Mouse (Mus musculus): ENCODE results near the gene Sys1.

Sys1 gene

DNA sequence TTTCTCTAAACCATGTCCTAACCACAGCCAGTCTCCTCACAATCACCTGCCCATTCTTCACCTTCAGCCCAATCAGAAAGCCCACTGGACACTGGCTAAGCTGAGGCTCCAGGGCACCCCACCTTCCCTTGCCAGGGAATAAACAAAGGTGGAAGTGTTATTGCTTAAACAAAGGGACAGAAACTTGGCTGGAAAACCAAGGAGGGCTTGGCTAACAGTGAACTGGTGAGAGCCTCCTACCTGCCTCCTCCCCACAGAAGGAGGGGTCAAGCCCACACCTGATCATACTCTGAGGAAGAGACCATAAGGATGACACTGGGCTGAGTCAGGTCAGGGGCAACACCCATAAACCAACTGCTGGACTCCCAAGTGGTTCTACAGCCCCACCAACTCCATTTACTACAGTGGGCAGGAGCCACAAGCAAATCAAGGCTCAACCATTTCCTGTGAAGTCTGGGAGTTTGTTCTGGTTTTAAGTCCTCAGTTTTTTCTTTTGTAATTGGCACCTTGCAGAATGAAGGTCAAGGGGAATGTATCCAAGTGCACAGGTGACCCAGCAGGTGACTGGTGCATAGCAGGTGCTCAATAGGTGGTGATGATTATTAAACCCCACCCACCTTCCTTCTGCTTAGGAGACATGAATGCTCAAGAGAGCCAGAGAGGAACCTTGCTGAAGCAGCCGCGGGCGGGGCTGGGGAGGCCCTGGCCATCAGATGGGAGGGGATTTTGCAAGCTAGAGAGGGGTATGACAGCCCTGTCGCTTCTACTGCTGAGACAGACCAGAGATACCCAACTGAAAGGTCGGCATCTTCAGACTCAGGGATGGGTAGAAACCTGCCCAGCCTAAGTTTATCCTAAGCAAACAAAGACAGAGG lies 21.3 kb upstream of the Sys1 start:
- no peak for DNase-seq

DNA sequence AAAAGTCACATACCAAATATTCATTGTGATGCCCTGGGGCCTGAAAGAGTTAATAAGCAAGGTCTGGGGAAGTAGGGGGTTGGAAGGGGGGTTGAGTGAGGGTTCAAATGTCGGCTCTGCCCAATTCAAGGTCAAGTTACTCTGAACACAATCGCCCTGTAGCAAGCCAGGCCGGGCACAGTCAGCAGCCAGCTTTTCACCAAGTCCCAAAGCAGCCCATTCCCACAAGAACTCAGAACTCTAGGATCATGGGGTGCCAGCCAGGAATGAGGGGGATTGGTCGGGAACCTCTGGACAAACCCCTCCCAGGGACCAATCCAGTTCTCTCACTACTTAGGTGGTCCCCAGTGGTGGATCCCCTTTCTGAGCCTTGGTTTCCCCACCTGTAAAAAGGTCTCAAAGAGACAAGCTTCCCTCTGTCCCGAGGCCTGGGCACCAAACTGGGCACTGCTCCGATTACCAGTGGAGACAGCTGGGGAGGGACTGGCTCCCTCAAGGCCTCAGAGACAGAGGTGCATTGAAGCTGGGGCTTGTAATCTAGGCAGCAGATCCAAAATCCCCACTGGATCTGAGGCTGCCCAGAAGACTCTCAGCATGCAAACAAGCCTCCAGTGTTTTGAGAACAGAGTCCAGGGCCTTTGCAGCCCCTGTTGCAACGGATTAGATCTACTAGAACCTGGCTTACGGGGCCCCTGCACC lies 20.4 kb upstream of the Sys1 start:
- DNase-seq: peak; percentile 20

DNA sequence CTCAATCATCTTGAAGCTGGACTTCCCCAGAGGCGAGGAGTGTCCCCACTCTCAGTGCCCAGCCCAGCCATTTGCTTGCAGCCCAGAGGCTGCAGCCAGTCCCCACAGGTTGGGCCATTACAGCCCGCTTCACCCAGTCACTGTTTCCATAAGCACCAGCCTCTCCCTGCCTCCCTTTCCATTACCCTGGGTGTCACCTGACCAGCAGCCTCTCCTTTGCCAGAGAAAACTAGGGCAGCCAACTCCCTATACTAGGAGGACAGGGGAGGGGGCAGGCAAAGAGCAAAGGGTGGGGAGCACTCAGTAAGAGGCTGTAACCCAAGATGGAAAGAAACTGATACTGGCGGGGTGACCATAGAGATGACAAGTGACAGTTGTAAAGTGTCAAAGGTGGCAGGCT lies 19.8 kb upstream of the Sys1 start:
- DNase-seq: no peak

DNA sequence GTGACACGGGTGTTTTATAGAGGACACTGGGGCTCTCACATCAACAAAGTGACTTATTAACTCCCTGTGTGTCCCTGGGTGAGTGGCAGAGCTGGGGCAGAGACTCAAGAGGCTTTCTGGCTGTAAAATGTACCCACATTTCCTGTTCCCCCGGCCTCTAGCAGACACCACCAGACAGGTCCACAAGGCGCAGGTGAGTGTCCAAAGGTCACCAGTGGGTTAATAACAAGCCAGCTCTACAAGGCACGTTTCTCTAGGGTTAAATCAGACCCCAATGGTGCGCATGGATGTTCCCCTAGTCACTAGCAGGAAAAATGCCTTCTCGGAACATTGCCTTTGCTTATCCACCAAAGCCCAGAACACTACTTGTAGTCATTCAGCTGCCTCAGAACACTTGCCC lies 19.1 kb upstream of the Sys1 start:
- no peak for DNase-seq

DNA sequence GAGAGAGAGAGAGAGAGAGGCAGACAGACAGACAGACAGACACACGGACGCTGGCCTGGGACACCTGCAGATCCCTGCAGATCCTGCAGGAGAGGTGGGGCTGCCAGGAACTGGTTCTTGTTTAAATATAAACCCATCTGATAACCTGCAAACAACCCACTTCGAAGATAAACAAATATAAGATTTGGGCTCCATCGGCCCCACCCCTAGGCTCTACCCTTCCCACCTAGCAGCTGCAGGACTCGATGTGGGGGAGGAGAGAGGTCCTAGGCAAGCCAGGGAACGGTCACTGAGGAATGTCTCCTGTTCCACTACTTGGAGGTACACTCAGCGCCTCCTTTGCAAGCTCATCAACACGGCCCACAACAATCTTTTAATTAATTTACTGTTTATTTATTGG lies 18.5 kb upstream of the Sys1 start:
- DNase-seq: no peak

DNA sequence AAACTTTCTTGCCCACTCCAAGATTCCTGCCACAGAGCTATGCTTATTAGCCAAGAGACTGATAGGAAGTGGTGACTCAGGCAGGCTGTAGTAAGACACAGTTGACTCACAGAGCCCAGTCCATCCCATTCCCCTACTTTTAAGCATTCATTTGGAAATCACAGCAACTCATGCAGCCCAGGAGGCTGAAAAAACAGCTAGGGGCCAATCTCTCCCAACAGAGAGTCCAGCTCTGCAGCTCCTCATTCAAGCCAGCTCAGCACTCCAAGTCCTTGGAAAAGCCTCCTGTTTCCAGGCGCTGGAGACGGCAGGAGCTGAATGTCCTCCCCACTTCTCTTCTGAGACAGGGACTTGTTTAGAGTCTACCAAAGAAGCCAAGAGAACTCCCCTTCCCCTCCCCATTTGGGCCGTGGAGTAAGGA lies 17.8 kb upstream of the Sys1 start:
- peak; percentile 57 for DNase-seq

DNA sequence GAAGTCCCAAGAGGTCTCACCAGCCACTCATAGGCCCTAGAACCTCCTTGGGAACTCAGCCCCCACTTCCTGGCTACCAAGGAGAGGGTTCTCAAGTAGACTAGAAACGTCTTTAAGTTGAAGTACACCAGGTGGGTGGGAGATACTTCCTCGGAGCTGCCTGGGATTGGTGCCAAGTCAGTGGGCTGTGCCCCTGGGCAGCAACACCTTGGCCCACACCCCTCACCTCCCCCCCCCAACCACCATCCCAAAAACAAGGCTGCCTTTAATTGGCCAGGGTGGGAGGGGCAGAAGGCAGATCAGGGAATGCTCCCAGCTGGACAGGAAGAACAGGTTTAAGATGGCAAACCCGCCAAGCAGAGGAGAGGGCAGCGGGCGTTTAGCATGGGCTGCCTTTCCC lies 16.4 kb upstream of the Sys1 start:
- no peak for DNase-seq

DNA sequence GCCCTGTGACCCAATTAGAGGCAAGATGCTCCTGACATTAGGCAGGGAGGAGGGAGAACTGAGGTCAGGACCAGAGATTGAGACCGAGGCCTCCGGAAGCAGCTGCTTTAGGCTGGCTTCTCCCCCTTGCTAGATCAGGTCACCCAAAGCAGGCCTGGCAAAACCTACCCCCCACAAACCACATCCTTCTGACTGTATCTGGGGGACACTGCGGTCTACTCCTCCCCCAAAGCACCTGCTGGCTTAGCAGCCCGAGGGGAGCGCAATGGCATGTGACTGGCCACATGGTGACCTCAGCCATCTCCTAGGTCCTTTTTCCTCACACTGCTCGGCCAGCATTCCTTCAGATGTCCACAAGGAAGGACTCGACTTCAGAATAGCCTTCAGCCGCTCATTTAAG lies 15.6 kb upstream of the Sys1 start:
- no peak for DNase-seq

DNA sequence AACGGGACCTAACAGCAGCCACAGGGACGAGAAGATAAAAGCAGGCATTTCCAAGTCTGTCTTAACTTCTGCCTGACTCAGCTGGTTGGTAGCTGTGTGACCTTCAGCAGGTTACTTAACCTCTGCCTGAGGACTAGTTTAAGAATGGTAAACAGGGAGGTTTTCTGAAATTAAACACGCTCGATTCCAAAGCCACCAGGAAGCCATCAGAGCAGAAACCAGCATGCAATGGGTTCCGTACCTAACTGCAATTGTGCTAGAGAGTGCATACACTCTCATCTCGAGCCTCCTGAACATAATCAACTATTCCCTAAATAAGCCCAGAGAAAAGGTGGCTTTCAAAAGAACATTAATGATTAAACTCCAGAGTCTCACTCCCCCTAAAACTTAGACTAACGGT lies 15.0 kb upstream of the Sys1 start:
- no peak for DNase-seq

DNA sequence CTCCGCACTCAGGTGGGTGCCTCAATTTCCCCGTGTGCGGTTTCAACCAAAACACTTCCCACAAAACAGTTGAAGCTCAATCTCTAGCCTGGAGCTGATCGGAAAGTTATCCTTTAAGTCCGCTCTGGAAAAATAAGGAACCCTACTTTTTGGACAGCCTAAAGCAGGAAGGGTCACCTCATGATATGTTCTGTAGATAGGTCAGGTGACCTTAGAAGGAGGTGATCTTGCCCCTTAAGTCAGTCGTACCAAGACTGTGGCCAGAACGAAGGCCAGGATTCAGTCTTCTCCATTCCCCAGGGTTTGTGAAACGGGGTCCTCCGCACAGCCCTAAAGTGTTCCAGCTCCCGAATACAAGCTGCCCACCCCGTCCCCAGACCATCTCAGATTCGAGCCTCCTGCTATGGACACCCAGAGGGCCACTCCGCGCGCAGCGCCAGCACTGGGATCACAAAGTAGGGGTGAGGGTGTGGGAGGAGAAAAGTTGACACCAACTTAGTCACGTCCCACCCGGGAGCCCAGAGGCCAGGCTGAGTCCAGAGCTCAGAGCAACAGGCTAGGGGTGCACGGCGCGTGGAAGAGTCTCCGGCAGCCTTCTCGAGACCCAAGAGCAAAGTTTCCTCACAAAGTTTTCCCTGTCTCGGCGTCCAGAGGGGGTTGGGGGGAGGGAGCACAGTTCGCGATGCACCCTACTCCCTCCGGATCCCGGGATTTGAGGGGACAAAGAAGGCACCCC lies 14.3 kb upstream of the Sys1 start:
- DNase-seq: no peak

DNA sequence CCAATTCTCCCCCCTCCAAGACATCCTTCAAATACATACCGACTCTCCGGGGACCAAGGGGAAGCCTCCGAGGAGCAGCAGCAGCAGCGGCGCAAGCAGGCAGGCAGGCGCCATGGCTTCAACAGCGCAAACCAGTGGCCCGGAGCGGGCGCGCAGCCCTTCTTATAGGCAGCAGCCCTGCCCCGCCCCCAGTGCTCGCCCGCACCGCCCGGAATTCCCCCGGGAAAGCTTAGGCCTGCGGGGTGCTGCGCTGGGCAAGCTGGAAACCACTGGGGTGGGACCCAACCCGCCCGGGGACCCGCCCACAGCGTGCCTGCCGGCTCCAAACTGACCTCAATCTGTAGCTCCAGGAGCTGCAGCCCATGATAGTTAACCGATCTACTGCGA lies 13.7 kb upstream of the Sys1 start:
- peak; percentile 69 for DNase-seq

DNA sequence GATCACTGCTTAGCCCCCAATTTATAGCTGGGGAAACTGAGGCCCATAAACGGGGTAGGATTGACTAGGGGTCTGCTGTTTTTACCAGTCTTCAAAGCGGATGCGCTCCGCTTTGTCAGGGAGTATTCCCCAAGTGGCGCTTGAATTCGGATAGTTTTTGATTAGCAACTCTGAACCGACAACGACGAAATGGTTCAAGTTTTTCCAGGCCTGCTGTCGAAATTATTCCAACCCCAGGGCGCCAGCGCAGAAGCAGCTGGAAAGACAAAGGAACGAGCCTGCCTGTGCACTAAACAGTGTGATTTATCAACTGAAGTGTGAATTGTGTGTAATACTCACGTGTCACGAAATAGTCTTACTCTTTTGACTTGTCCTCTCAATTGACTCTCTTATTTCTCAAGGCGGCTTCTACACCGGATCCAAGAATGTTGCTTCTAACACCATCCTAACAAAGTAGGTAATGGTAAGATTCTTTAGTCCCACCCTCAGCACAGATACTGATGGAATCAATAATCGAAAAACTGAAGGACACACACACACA lies 13.2 kb upstream of the Sys1 start, which contains the start of gene Sdc4:
TSS of gene Sdc4 (minus strand) at position 428 of the 541 bp plus-strand sequence.
- no peak for DNase-seq

DNA sequence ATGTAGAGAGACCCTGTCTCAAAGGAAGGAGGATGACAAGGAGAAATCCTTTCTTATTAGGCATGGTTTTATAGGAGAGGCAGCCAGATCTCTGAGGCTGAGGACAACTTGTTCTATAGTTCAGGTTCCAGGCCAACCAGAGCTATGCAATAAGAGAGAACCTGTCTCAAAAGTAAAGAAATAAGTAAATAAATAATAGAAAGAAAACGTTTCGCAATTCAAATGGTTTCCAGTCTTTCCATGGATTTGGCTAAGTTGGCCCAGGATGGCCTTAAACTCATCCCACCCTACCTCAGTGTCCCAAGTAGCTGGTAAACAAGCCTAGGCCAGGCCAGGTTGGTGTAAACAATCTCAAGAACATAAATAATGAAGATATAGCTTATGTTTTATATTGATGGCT lies 12.1 kb upstream of the Sys1 start:
- no peak for DNase-seq

DNA sequence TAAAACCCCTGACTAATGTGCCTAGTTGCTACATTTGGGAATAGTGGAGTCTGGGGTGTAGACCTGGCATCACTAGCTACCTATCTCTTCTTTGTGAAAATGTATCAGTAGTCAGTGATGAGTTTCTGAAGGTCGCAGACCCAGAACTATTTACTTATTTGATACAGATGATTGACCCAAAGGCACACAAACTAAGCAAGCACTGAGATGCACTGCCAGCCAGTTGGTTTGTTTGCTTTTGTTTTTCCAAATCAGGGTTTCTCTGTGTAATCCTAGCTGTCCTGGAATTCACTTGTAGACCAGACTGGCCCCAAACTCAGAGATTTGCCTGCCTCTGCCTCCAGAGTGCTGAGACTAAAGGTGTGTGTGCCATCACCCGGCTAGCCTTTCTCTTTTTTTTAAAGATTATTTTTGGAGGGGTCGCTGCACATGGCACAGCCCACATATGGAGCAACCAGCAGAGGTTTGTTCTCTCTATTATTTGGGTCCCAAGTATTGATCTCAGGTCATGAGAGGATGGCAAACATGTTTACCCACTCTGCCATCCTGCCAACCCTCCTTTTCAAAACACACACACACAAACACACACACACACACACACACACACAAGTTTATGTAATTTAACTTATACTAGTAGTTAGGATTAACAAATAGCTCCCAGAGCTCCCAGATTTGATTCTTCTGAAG lies 11.2 kb upstream of the Sys1 start:
- no peak for DNase-seq

DNA sequence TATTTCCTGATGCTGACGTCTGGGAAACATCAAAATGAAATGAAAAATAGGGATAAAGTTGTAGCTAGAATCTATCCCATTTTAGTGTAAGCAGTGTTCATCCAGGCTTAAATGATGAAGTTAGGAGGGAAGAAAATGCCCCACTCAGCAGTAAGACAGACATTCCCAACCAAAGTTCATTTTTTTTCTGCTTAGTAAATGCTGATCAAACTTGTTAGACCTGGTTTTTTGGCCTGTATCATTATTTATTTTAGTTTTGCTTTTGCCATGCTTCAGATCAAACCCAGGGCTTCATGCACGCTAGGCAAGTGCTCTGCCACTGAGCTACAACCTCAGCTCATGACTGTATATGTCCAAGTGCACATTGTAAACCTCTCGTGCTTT lies 10.7 kb upstream of the Sys1 start:
- no peak for DNase-seq

DNA sequence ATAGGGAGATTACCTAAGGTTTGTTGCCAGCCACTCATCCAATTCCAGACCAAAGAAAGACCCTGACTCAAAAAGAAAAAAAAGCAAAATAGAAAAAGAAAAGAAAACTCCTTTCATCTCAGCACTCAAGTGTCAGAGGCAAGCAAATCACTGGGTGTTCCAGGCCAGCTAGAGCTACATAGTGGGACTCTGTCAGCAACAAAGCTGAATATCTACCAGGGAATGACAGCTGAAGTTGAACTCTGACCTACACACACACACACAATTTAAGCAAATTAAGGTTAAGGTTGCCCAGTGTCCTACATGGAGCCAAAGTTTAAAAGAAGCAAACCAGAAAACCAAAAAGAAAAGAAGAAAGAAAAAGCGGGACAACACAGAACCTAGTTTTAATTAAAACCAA lies 8.6 kb upstream of the Sys1 start:
- no peak for DNase-seq

DNA sequence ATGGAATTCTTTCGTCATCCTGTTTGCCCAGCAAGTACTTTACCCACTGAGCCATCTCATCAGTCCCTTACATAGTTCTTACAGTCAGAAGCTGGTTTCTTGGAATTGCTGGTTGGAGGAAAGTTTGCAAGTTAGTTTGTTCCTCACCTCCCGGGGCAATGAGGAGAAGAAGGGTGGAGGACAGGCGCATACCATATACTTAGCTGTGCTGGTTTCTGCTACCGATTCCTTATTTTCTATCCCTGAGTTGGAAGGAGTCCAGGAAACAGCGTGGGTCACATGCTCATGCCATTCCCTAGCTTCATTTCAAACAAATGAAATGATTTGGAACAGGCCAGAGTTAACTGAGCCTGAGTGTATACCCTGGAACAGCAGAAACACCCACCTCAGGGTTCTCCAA lies 7.8 kb upstream of the Sys1 start:
- no peak for DNase-seq

DNA sequence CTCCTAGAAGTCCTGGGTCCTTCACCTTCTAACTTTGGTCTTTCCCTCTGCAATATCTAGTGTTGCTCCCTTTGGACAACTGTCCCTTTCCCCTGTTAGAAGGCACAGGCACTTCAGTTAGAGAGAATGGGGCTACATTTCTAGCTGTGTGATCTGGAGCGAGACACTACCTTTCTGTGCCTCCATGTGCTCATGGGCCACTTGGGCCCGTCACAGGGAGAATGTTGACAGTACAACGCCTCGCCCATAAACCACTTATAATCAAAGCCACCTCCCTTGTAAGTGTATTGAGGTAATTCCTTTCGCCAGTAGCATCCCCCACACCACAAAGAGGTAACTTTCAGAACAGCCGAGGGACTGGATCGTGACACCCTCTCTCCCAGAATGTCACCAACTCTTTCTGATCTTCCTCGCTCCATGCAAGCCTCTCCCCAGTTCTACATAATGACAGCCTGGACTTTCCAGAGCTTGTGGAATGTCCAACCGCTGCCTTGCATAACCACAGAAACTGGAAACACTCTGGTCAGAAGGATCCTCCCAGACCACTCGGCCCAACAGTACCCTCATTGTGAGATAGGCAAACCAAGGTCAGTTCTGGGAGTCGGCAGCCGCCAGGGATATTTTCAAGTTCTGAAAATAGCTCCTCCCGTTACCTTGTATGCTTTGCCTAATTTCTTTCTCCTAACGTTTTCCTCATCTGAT lies 7.3 kb upstream of the Sys1 start:
- DNase-seq: no peak

DNA sequence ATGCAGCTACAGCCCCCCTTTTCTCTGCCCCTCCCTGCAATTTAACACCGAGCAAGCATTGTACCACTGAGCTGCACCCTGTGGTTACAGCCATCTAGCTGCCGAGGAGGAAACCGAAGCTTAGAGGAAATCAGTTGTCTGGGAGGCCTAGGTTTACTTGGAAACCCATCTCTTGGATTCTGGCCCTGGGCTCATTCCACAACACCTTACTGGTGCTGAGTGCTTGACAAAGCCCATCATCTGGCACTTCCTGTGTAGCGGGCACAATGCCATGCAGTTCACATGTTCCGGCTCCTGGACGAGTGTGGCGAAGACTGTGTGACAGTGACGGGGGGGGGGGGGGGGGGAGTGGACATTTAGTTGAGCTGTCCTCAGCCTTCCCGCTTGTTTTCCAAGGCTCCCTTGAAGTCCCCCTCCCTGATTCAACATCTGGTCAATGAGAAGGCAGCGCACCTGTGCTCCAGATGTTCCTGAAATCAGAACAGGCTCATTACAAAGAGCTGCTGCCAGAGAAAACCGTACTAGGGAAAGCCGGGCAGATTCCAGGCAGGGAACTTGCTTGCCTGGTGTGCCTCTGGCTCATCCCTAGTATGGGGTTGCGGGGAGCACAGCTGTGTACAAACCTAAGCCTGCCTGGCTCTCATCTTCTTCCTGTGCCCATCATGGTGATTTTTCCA lies 4.6 kb upstream of the Sys1 start:
- DNase-seq: no peak

DNA sequence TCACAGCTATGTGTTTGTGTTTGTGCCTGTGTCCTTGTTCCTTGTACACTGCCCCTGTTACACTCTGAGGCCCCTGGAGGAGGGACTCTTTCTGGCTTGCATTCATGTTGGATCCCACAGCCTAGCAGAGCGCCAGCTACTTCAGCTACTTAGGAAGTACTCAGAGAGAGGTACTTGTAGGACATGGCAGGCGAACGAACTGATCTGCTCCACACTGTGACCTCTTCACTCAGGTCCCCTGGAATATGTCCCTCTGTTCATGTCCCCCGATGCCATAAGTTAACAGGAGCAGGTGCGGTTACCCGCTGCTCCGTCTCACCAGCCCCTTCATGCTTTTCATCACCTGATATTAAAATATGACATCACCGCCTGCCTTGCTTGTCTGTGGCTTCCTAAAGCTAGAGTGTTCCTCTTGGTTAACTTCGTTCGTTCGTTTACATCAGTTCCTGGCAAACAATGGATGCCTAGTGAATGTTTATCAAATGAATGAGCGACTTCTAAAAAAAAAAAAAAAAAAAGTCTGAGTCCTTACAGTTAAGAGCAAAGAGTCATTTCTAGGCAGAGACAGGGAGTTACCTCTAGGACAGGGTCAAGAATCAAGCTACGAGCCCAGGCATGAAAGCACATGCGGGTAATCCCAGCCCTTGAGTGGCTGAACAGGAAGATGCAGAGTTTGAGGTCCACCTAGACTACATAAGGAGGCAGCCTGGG lies 3.6 kb upstream of the Sys1 start:
- DNase-seq: no peak

Data from right cerebral cortex, adult 18-20 months (tissue).